Mouse (Mus musculus) kidney, adult 8-10 months (tissue): Measurements from ENCODE around the gene Ggt5.

Experiments
- DNase-seq, 2 experiments: peaks; one replicate each; pipeline ENCODE4 v3.0.0; 2022

Ggt5 gene

GRCm38 (mm10) chr10:75568441-75568840, 20.7 kb upstream of the Ggt5 start:
- DNase-seq, result peak; percentile 72

DNA sequence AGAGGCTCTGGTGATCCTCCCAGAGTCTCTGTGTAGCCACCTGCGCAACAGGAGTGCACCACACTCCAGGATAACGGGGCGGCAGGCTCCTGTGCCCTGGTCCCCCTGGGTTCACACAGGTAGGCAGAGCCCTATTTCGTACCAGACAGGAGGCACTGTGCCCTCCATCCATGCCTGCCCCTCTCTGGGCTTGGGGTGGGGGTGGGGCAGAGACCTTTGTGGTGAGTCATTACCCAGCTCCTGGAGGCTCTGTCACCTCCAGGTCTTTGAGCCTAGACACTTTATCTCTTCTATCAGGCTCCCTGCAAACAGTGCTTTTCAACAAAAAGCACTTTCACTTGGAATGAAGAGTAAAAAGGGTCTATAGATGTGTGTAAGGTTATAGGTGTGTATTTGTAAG, 20.3 kb upstream of the Ggt5 start:
- DNase-seq, result no peak

DNA sequence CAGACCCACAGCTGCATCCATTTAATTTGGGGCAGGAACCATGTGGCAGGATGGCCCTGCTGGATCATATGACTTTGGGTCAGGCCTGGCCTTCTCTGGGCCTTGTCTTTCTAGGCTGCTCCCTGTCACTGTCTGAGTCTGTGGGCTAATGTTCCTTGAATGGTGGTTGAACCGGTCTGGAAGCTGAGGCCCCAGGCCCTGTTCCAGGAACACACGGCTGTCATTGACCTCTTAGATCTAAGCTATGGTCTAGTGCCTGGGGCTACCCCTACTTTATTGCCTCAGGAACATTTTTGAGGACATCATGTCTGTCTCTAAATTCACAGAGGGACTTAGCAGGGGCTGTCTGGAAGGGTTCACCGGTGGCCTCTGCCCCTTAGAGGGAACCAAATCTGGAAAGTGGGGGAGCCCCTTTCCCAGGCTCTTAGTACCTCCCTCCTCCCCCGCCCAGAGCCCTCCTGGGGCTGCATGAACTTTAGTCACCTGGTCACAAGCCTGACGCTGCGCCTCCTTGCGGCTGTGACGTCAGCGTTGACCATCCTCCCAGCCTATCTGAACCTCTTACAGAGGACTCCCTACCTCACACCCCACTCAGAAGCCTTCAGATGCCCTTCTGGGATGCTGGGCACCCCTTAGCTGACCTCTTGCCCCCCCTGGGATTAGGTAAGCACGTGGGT, 18.0 kb upstream of the Ggt5 start:
- peak; percentile 85 to 88 for DNase-seq

DNA sequence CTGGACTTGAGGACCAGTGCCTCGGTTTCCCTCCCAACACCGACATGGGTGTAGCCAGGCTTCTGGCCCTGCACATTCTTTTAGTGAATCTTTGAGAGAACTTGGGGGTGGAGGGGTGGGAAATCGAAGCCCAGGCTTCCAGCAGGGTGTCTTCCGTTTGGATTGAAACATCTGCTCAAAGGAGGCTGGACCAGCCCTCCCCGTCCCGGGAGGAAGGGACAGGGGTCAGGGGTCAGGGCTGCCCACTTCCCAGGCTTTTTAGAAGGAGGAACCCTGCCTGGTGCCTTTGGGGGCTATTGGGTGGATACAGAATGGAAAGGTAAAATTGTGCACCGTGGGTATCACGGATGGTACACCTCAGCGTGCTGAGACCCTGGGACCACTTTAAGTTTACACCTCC, 17.2 kb upstream of the Ggt5 start:
- no peak for DNase-seq

GRCm38 (mm10) chr10:75573181-75573580, 16.0 kb upstream of the Ggt5 start:
- peak; percentile 88 to 92 for DNase-seq

DNA sequence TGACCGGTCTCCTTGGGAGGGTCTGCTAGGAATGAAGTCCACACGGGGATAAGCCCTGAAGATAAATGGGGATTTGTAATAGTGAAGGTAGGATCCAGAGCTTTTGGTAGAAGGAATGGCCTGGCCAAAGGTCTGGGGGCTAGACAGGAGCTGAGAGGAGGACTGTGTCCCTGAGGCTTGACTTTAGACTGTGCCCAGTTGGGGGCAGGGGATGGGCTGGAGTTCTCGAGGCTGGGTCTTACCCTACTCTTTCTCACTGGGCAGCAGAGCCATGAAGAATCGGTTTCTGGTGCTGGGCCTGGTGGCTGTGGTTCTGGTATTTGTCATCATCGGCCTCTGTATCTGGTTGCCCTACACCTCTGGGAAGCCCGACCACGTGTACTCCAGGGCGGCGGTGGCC, 15.2 kb upstream of the Ggt5 start:
- DNase-seq, result peak in 1 of 2 experiments; percentile 51

DNA sequence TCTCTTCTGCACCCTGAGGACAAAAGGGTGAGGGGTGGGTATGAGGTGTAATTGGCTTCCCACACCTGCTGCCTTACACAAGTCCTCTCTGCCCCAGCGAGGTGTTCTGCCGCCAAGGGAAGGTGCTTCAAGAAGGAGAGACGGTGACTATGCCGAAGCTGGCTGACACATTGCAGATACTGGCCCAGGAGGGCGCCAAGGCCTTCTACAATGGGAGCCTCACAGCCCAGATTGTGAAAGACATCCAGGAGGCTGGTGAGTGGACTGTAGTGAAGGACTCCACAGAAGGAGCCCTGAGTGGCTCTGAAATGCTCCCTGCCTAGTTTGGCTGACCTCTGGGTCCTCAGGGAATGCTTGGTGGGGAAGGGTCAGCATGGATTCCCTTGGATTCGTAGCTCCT, 10.0 kb upstream of the Ggt5 start:
- no peak for DNase-seq

GRCm38 (mm10) chr10:75585876-75586552, 3.1 kb upstream of the Ggt5 start:
- DNase-seq, result peak; percentile 68 to 89

GRCm38 (mm10) chr10:75586553-75586879, 2.6 kb upstream of the Ggt5 start:
- no peak for DNase-seq

GRCm38 (mm10) chr10:75587781-75588180, 1.4 kb upstream of the Ggt5 start:
- DNase-seq, result no peak

DNA sequence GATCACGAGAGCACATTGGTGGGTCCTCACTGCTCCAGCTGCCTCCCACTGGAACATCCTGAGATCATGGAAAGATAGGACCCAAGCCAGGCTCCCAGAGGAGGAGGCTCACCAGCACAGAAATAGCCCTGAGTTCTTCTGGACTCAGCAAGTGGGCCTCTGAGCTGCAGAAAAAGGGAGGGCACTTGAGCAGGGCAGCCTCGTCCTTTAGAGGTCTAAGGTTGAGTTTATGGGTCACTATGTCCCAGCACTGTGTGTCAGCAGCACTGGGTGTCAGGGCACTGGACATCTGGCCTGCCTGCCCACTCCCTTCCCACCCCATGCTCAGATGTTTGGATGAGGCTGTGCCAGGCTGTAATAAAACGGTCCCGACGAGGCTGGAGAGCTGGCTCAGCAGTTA, 804 bp upstream of the Ggt5 start:
- DNase-seq, result peak in 1 of 2 experiments; percentile 35

GRCm38 (mm10) chr10:75589651-75590050, 511 bp downstream of the Ggt5 start:
- no peak for DNase-seq

GRCm38 (mm10) chr10:75591211-75591894, 2.2 kb downstream of the Ggt5 start:
- DNase-seq, result no peak

- no peak for DNase-seq
Observed at GRCm38 (mm10) chr10:75592585-75592984, 3.4 kb downstream of the Ggt5 start.

- DNase-seq, result peak in 1 of 2 experiments; percentile 44
Observed at GRCm38 (mm10) chr10:75595981-75596380, 6.8 kb downstream of the Ggt5 start.

DNA sequence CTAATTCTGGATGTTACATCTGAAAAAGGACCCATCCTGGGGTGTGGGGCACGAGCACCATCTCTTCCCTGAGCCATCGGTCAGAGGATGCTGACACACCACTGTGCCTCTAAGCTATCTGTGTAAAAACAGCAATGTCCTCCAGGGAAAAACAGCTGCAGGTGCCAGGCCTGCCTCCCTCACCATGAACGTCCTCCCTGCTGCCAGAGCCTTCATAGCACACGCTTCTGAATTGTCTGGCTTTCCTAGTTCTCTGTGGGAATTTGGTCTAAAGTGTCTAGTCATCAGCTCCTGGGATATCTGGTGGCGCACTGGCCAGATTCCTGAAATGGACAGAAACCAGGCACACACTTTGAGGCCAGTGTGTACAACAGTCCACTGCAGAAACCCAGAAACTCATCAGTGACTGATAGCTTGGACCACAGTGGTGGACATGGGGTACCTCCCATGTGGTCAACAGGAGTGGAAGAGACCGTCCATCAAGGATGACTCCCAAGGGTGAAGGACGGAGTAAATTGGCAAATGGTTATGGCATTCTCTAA, 11.1 kb downstream of the Ggt5 start:
- no peak for DNase-seq

DNA sequence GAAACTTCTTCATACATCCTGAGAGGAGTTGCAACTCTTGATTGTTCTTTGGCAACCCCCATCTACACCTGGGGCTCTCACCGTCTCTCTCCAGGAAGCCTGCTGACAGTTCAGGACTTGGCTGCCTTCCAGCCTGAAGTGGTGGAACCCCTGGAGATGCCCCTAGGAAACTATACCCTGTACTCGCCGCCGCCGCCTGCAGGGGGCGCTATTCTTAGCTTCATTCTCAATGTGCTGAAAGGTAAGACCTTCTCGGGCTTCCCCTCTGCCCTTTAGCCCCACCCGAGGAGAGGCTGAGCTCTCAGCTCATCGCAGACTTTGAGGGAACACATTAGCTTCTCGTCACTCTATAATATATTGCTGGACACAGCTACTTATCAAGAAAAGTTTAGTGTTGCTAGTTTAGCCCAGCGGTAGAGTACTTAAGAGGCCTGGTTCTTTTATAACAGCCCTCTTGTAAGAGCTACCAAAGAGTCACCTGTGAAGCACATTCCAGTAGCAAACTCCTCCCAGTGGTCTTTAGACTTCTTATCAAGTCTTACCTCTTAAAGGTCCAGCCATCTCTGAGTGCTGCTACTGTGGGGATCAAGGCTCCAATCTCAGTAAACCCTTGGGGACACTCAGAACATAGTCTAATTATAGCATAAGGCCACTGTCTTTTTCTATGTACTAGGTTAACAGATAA, 16.2 kb downstream of the Ggt5 start:
- no peak for DNase-seq

DNA sequence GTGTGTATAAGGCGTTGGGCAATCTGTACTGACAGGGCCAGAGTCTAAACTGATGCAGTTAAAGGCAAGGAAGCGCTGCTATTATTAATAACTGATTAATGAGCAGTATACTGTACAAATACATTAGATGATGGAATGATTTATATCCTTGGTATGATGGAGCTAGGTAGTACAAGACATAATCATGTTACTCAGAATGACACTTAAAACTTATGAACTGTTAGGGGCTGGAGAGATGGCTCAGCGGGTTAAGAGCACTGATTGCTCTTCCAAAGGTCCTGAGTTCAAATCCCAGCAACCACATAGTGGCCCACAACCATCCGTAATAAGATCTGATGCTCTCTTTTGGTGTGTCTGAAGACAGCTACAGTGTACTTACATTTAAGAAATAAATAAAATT, 18.1 kb downstream of the Ggt5 start:
- no peak for DNase-seq

GRCm38 (mm10) chr10:75608975-75609374, 19.8 kb downstream of the Ggt5 start:
- DNase-seq, result no peak

GRCm38 (mm10) chr10:75610486-75610885, 21.3 kb downstream of the Ggt5 start:
- DNase-seq, result no peak

DNA sequence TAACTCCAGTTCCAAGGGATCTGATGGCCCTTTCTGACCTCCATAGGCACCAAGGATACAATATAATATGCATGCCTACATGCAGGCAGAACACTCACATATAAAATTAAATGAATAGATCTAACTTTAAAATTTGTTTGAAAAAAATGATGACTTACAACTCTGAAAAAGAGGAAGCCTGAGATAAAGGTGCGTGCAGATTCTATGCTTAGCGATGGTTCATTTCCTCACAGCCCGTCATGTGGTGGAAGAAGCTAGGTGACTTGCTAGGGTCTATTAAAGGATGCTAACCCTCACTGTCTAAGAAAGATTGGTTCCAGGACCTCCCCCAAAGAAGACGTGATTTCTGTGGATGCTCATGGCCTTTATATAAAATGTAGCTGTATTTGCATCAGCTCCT, 26.9 kb downstream of the Ggt5 start:
- no peak for DNase-seq

DNA sequence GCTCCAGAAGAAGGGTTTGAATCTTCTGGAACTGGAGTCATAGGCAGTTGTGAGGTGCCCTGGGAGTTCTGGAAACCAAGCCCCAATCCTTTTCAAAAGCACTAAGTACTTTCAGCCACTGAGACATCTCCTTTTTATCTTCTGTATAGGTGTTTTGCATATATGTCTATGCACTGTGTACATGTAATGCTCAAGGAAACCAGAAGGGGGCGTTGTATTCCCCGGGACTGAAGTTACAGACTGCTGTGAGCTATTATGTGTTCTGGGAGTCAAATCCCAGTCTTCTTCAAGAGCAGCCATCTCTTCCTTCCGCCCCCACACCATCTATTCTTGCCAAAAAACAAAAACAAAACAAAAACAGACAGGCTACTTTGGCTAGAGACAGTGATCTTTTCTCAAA, 31.7 kb downstream of the Ggt5 start:
- no peak for DNase-seq

GRCm38 (mm10) chr10:75625920-75626319, 36.8 kb downstream of the Ggt5 start:
- DNase-seq, result no peak
